Mouse (Mus musculus): Measurements from ENCODE around the gene Cyb5d1. TPM values are rescaled to one million over a fixed set of nuclear protein-coding genes. Genes with fewer than 3 reads are reported as not detected.

The Cyb5d1 gene
- total RNA-seq, 2 experiments from 2014 or later: 16.6 to 34.2 TPM

GRCm38 (mm10) chr11:69364910-69365309, 30.5 kb downstream of the Cyb5d1 start:
- ATAC-seq (replicated peaks; ENCODE audit: poor library complexity): peak; percentile 21

GRCm38 (mm10) chr11:69364376-69364775, 31.1 kb downstream of the Cyb5d1 start:
- ATAC-seq (replicated peaks; ENCODE audit: poor library complexity): no peak

- no peak for ATAC-seq (replicated peaks; ENCODE audit: poor library complexity)
Observed at GRCm38 (mm10) chr11:69362479-69362878, 33.0 kb downstream of the Cyb5d1 start.

- ATAC-seq (replicated peaks; ENCODE audit: poor library complexity): no peak
Observed at GRCm38 (mm10) chr11:69362021-69362420, 33.4 kb downstream of the Cyb5d1 start.

- ATAC-seq (replicated peaks; ENCODE audit: poor library complexity): no peak
Observed at GRCm38 (mm10) chr11:69357690-69358089, 37.7 kb downstream of the Cyb5d1 start.

- ATAC-seq (replicated peaks; ENCODE audit: poor library complexity): no peak
Observed at GRCm38 (mm10) chr11:69356544-69356943, 38.9 kb downstream of the Cyb5d1 start.

- no peak for ATAC-seq (replicated peaks; ENCODE audit: poor library complexity)
Observed at GRCm38 (mm10) chr11:69346441-69346840, 49.0 kb downstream of the Cyb5d1 start.

Other genes starting within 250 kb of the Cyb5d1 start
- gene Alox12b, start 238.6 kb downstream of the Cyb5d1 start, total RNA-seq (2015): not detected in 2 replicates
- not detected in 2 replicates for gene Alox12b, start 238.6 kb downstream of the Cyb5d1 start, total RNA-seq (2017)
- gene Alox8, start 197.8 kb downstream of the Cyb5d1 start, total RNA-seq (2015): 0.07 TPM in 1 of 2 replicates, not detected in the other
- gene Alox8, start 197.8 kb downstream of the Cyb5d1 start, total RNA-seq (2017): 0.44 TPM in 1 of 2 replicates, not detected in the other
- gene Gucy2e, start 158.6 kb downstream of the Cyb5d1 start, total RNA-seq (2015): 0.10 TPM in 1 of 2 replicates, not detected in the other
- 0.03 TPM in 1 of 2 replicates, not detected in the other for gene Gucy2e, start 158.6 kb downstream of the Cyb5d1 start, total RNA-seq (2017)
- 30.5 and 49.5 TPM in 2 replicates for gene Cntrob, start 71.9 kb downstream of the Cyb5d1 start, total RNA-seq (2015)
- gene Cntrob, start 71.9 kb downstream of the Cyb5d1 start, total RNA-seq (2017): 26.9 and 29.8 TPM in 2 replicates
- gene Trappc1, start 71.7 kb downstream of the Cyb5d1 start, total RNA-seq (2015): 117 and 136 TPM in 2 replicates
- gene Trappc1, start 71.7 kb downstream of the Cyb5d1 start, total RNA-seq (2017): 87.2 and 103 TPM in 2 replicates
- 0.07 and 0.34 TPM in 2 replicates for gene Kcnab3, start 69.4 kb downstream of the Cyb5d1 start, total RNA-seq (2015)
- 0.14 TPM in 1 of 2 replicates, not detected in the other for gene Kcnab3, start 69.4 kb downstream of the Cyb5d1 start, total RNA-seq (2017)
- 4.3 and 6.2 TPM in 2 replicates for gene Rnf227, start 55.2 kb downstream of the Cyb5d1 start, total RNA-seq (2015)
- 5.1 and 7.1 TPM in 2 replicates for gene Rnf227, start 55.2 kb downstream of the Cyb5d1 start, total RNA-seq (2017)
- gene Chd3, start 26.2 kb downstream of the Cyb5d1 start, total RNA-seq (2015): 17.0 and 22.4 TPM in 2 replicates
- 19.9 and 38.2 TPM in 2 replicates for gene Chd3, start 26.2 kb downstream of the Cyb5d1 start, total RNA-seq (2017)
- 114 and 125 TPM in 2 replicates for gene Naa38, start 144 bp downstream of the Cyb5d1 start, total RNA-seq (2015)
- gene Naa38, start 144 bp downstream of the Cyb5d1 start, total RNA-seq (2017): 146 and 205 TPM in 2 replicates
- gene Tmem88, start 2.6 kb upstream of the Cyb5d1 start, total RNA-seq (2015): 0.07 and 0.42 TPM in 2 replicates
- gene Tmem88, start 2.6 kb upstream of the Cyb5d1 start, total RNA-seq (2017): 0.12 TPM in 1 of 2 replicates, not detected in the other
- gene Kdm6b, start 18.0 kb upstream of the Cyb5d1 start, total RNA-seq (2015): 10.4 and 11.7 TPM in 2 replicates
- 1.8 and 2.9 TPM in 2 replicates for gene Kdm6b, start 18.0 kb upstream of the Cyb5d1 start, total RNA-seq (2017)
- gene Dnah2, start 153.5 kb upstream of the Cyb5d1 start, total RNA-seq (2015): 0.07 TPM in 1 of 2 replicates, not detected in the other
- gene Dnah2, start 153.5 kb upstream of the Cyb5d1 start, total RNA-seq (2017): under 0.01 TPM in 1 of 2 replicates, not detected in the other
- 0.15 TPM in 1 of 2 replicates, not detected in the other for gene Efnb3, start 164.6 kb upstream of the Cyb5d1 start, total RNA-seq (2015)
- gene Efnb3, start 164.6 kb upstream of the Cyb5d1 start, total RNA-seq (2017): 0.24 and 0.33 TPM in 2 replicates
- gene Wrap53, start 184.6 kb upstream of the Cyb5d1 start, total RNA-seq (2015): 16.2 and 18.3 TPM in 2 replicates
- 6.2 and 6.9 TPM in 2 replicates for gene Wrap53, start 184.6 kb upstream of the Cyb5d1 start, total RNA-seq (2017)
- 124 and 173 TPM in 2 replicates for gene Trp53, start 184.7 kb upstream of the Cyb5d1 start, total RNA-seq (2015)
- gene Trp53, start 184.7 kb upstream of the Cyb5d1 start, total RNA-seq (2017): 65.1 and 65.6 TPM in 2 replicates
- gene Atp1b2, start 210.3 kb upstream of the Cyb5d1 start, total RNA-seq (2015): 19.6 and 44.5 TPM in 2 replicates
- gene Atp1b2, start 210.3 kb upstream of the Cyb5d1 start, total RNA-seq (2017): 2.0 and 4.0 TPM in 2 replicates
- gene Shbg, start 222.3 kb upstream of the Cyb5d1 start, total RNA-seq (2015): not detected in 2 replicates
- not detected in 2 replicates for gene Shbg, start 222.3 kb upstream of the Cyb5d1 start, total RNA-seq (2017)
- gene Sat2, start 226.4 kb upstream of the Cyb5d1 start, total RNA-seq (2015): not detected in 2 replicates
- 0.37 and 1.5 TPM in 2 replicates for gene Sat2, start 226.4 kb upstream of the Cyb5d1 start, total RNA-seq (2017)
- gene Fxr2, start 237.4 kb upstream of the Cyb5d1 start, total RNA-seq (2015): 27.3 and 43.5 TPM in 2 replicates
- 35.5 and 41.5 TPM in 2 replicates for gene Fxr2, start 237.4 kb upstream of the Cyb5d1 start, total RNA-seq (2017)

All from megakaryocyte progenitor cell, adult 5-6 weeks (primary cell).